Mouse (Mus musculus) midbrain, embryonic 14.5 days (tissue): ENCODE measurements around the gene Hoxc11. TPM values are rescaled to one million over a fixed set of nuclear protein-coding genes. Genes with fewer than 3 reads are reported as not detected.
A peak's percentile ranks its signal among the peaks of the same experiment; 100 is the strongest.

Experiments
- ATAC-seq: fragments of 200-750 bp; cut with Nextera tagmentation; 2 replicates; pipeline ENCODE4 v1.8.0; 2017; ENCODE audit warnings: moderate number of reproducible peaks, moderate library complexity; ENCODE audit not compliant: low FRiP score, low TSS enrichment
- DNase-seq: peaks from one replicate; pipeline ENCODE4 v3.0.0-alpha.2; 2015
- H3K27ac ChIP-seq: fragments of 300-500 bp; sonication (generic); replicated peaks from 2 replicates; pipeline ENCODE4 v1.5.1; 2014; ENCODE audit warnings: mild to moderate bottlenecking, low read depth, low read length, moderate library complexity
- H3K27me3 ChIP-seq: fragments of 300-500 bp; sonication (generic); 2 replicates; pipeline ENCODE4 v1.6.1; 2014; ENCODE audit warnings: low read length, control low read depth, mixed read lengths; ENCODE audit not compliant: control insufficient read depth, insufficient read depth
- H3K36me3 ChIP-seq: fragments of 300-500 bp; sonication (generic); 2 replicates; pipeline ENCODE4 v1.6.1; 2014; ENCODE audit warnings: low read length, control low read depth; ENCODE audit not compliant: control insufficient read depth, insufficient read depth
- H3K4me1 ChIP-seq: fragments of 300-500 bp; sonication (generic); 2 replicates; pipeline ENCODE4 v1.6.1; 2014; ENCODE audit warnings: mild to moderate bottlenecking, antibody characterized with exemption, low read length, control low read depth; ENCODE audit not compliant: control insufficient read depth, insufficient read depth
- H3K4me2 ChIP-seq: fragments of 300-500 bp; sonication (generic); 2 replicates; pipeline ENCODE4 v1.6.1; 2014; ENCODE audit warnings: mild to moderate bottlenecking, low read length, moderate library complexity
- H3K4me3 ChIP-seq: fragments of 300-500 bp; sonication (generic); replicated peaks from 2 replicates; pipeline ENCODE4 v1.5.1; 2014; ENCODE audit warnings: low read depth, low read length
- H3K9ac ChIP-seq: fragments of 300-500 bp; sonication (generic); replicated peaks from 2 replicates; pipeline ENCODE4 v1.6.1; 2014; ENCODE audit warnings: mild to moderate bottlenecking, low read length, moderate library complexity
- H3K9me3 ChIP-seq: fragments of 300-500 bp; sonication (generic); 2 replicates; pipeline ENCODE4 v1.6.1; 2016; ENCODE audit warnings: low read length, control low read depth, mixed read lengths; ENCODE audit not compliant: control insufficient read depth
- WGBS: fragments of 180-500 bp; shearing (Covaris S2); extraction: QIAGEN DNeasy Blood & Tissue Kit; methylation state at CpG from one replicate; pipeline ENCODE4 v1.1.7; 2014; 5-methylcytosine and 5-hydroxymethylcytosine counted together
- polyA plus RNA-seq: library from polyadenylated mRNA; unstranded; fragments of >200 nt; fragmentation: Nextera tagmentation; extraction: Ambion mirVana; gene quantifications from 2 replicates; pipeline ENCODE4 v1.2.1, GENCODE M21; 2014

The Hoxc11 gene
- polyA plus RNA-seq, 1 experiment from 2014 or later: not detected

- H3K4me3 ChIP-seq: no peak overlapping the region
- DNase-seq: no peak
- H3K27ac ChIP-seq: no peak overlapping the region
- no peaks in the 10 kb centered on the region for H3K4me1 ChIP-seq
- peaks cover 97% of the 10 kb centered on the region for H3K27me3 ChIP-seq
- WGBS: under 1% methylated on average over 12 of the region's 12 CpGs
- no peak for ATAC-seq
- H3K36me3 ChIP-seq: no peaks in the 10 kb centered on the region
- H3K9me3 ChIP-seq: no peaks in the 10 kb centered on the region
- H3K4me2 ChIP-seq: no peak overlapping the region
- no peak overlapping the region for H3K9ac ChIP-seq
Measured at GRCm38 (mm10) chr15:102956906-102957305, 2.7 kb downstream of the Hoxc11 start.

GRCm38 (mm10) chr15:102959663-102960191 lies 5.5 kb downstream of the Hoxc11 start:
- no peak for ATAC-seq

GRCm38 (mm10) chr15:102961728-102962127 lies 7.5 kb downstream of the Hoxc11 start:
- ATAC-seq: no peak
- no peaks in the 10 kb centered on the region for H3K9me3 ChIP-seq

More at GRCm38 (mm10) chr15:102959663-102960191, 5.5 kb downstream of the Hoxc11 start:
- no peak for DNase-seq
- Histone ChIP-seq H3K27me3 (peaks cover 96% of the 10 kb centered on the region), H3K4me1 (no peaks in the 10 kb centered on the region), H3K4me3 (no peak overlapping the region), H3K9me3 (no peaks in the 10 kb centered on the region), H3K36me3 (no peaks in the 10 kb centered on the region), H3K9ac (no peak overlapping the region), H3K4me2 (no peak overlapping the region), H3K27ac (no peak overlapping the region)
- WGBS: 1% methylated on average over 13 of the region's 13 CpGs

GRCm38 (mm10) chr15:102962492-102962891 lies 8.3 kb downstream of the Hoxc11 start:
- Histone ChIP-seq H3K27me3 (peaks cover 96% of the 10 kb centered on the region), H3K9me3 (no peaks in the 10 kb centered on the region), H3K4me3 (no peak overlapping the region), H3K4me2 (no peak overlapping the region), H3K27ac (no peak overlapping the region), H3K9ac (no peak overlapping the region), H3K36me3 (no peaks in the 10 kb centered on the region), H3K4me1 (no peaks in the 10 kb centered on the region)
- 3% methylated on average over 13 of the region's 13 CpGs for WGBS
- ATAC-seq (no peak), DNase-seq (no peak)

More at GRCm38 (mm10) chr15:102961728-102962127, 7.5 kb downstream of the Hoxc11 start:
- no peak for DNase-seq
- Histone ChIP-seq H3K27ac (no peak overlapping the region), H3K36me3 (no peaks in the 10 kb centered on the region), H3K4me1 (no peaks in the 10 kb centered on the region), H3K4me3 (no peak overlapping the region), H3K4me2 (no peak overlapping the region), H3K9ac (no peak overlapping the region), H3K27me3 (peaks cover 96% of the 10 kb centered on the region)
- 6% methylated on average over 6 of the region's 6 CpGs for WGBS

- Histone ChIP-seq H3K9ac (no peak overlapping the region), H3K27ac (no peak overlapping the region), H3K9me3 (no peaks in the 10 kb centered on the region), H3K4me2 (no peak overlapping the region), H3K4me3 (no peak overlapping the region), H3K4me1 (no peaks in the 10 kb centered on the region), H3K36me3 (no peaks in the 10 kb centered on the region), H3K27me3 (peaks cover 95% of the 10 kb centered on the region)
- DNase-seq (no peak), ATAC-seq (no peak)
- WGBS: 2% methylated on average over 8 of the region's 8 CpGs
Measured at GRCm38 (mm10) chr15:102963259-102963658, 9.0 kb downstream of the Hoxc11 start.

GRCm38 (mm10) chr15:102963671-102964640 lies 9.7 kb downstream of the Hoxc11 start:
- Histone ChIP-seq H3K36me3 (no peaks in the 10 kb centered on the region), H3K9me3 (no peaks in the 10 kb centered on the region), H3K27ac (no peak overlapping the region), H3K4me1 (no peaks in the 10 kb centered on the region), H3K4me3 (no peak overlapping the region), H3K4me2 (no peak overlapping the region), H3K9ac (no peak overlapping the region), H3K27me3 (peaks cover 95% of the 10 kb centered on the region)
- WGBS: 2% methylated on average over 28 of the region's 28 CpGs
- no peak for DNase-seq
- no peak for ATAC-seq

GRCm38 (mm10) chr15:102965003-102965891 lies 11.0 kb downstream of the Hoxc11 start:
- H3K9ac ChIP-seq: no peak overlapping the region
- 3% methylated on average over 26 of the region's 26 CpGs for WGBS
- H3K4me3 ChIP-seq: no peak overlapping the region
- no peak overlapping the region for H3K27ac ChIP-seq
- no peaks in the 10 kb centered on the region for H3K4me1 ChIP-seq
- DNase-seq: no peak
- no peaks in the 10 kb centered on the region for H3K36me3 ChIP-seq
- no peaks in the 10 kb centered on the region for H3K9me3 ChIP-seq
- ATAC-seq: no peak
- H3K27me3 ChIP-seq: peaks cover 97% of the 10 kb centered on the region
- H3K4me2 ChIP-seq: no peak overlapping the region

GRCm38 (mm10) chr15:102965892-102966775 lies 11.9 kb downstream of the Hoxc11 start:
- ATAC-seq (peak; percentile 48; the same call in 1 of the 2 replicates), DNase-seq (peak; percentile 81)
- H3K27ac ChIP-seq: no peak overlapping the region
- no peaks in the 10 kb centered on the region for H3K9me3 ChIP-seq
- 3% methylated on average over 29 of the region's 30 CpGs for WGBS
- H3K9ac ChIP-seq: no peak overlapping the region
- peaks cover 97% of the 10 kb centered on the region for H3K27me3 ChIP-seq
- no peak overlapping the region for H3K4me2 ChIP-seq
- H3K4me3 ChIP-seq: no peak overlapping the region
- H3K4me1 ChIP-seq: no peaks in the 10 kb centered on the region
- H3K36me3 ChIP-seq: no peaks in the 10 kb centered on the region
